27 mouse cellular contexts compared by ENCODE assay signal in the genomic region with DNA sequence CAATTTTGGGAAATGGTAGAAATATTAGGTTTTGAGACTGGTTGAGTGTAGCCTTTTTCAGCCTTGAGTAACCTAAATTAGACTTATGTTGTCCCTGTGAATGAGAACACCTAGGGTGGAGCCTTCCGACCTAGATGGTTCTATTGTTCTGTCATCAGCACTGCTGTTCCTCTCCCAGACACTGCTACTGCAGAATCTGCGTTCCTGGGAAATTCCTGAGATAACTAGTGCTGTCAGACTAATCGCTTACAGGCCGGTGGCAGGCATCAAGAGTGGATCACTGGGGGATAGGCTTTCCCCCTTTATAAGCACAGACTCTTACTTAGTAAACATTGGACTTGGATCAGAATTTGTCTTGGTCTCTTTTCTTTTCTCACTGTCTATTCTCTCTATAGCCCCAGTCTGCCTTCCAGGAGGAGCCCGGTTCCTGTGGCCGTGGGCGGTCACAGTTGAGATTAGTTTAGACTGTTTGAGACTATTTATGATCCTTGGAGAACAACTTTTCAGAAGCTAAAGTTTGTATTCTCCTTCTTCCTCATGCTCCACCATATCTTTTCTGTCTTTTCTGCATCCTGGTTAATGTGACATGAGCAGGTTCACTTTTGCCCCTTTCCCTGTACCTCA.
A peak's percentile ranks its signal among the peaks of the same experiment; 100 is the strongest.
DNase-seq lines count a peak whose midpoint lies in the region; ATAC-seq lines count a peak whose summit lies in the region.
"Had no signal": no experiment of that assay in that cellular context is flagged by ENCODE, and none has a peak within 500 bp of the region (broad histone marks: within the 10 kb centered on the region; RNA-seq: fewer than 3 reads in every experiment).

No protein-coding gene starts in this region.

- no peak for ATAC-seq in embryonic facial prominence, embryonic 11.5 days (replicated peaks; ENCODE audit: insufficient number of reproducible peaks, low FRiP score, low TSS enrichment, low read depth)
- ATAC-seq in forebrain, embryonic 14.5 days, result no peak
- ATAC-seq: CD4-positive, CD25-positive, alpha-beta regulatory T cell, adult 4 months; forebrain, embryonic 13.5 days; liver, postnatal 0 days; midbrain, embryonic 16.5 days had no signal

- H3K9ac ChIP-seq in embryonic facial prominence, embryonic 11.5 days (replicated peaks; ENCODE audit: low read length), result no peak overlapping the region
- H3K9ac ChIP-seq in forebrain, embryonic 14.5 days (ENCODE audit: low read length), result no peak overlapping the region
- H3K9ac ChIP-seq: forebrain, embryonic 13.5 days; liver, postnatal 0 days had no signal

- H3K4me3 ChIP-seq in embryonic facial prominence, embryonic 11.5 days (ENCODE audit: low read depth, low read length), result no peak overlapping the region
- no peak overlapping the region for H3K4me3 ChIP-seq in forebrain, embryonic 14.5 days (ENCODE audit: low read depth, low read length)
- H3K4me3 ChIP-seq: erythroblast, embryonic 14.5 days; forebrain, embryonic 13.5 days; gastrocnemius, adult 2 months; hindbrain, embryonic 10.5 days; layer of hippocampus, adult 2 months; megakaryocyte, embryonic 14.5 days had no signal

- H3K4me1 ChIP-seq in embryonic facial prominence, embryonic 11.5 days (ENCODE audit: control insufficient read depth, insufficient read depth, low read length), result no peaks in the 10 kb centered on the region
- H3K4me1 ChIP-seq in forebrain, embryonic 14.5 days (ENCODE audit: control insufficient read depth, insufficient read depth, low read length), result no peaks in the 10 kb centered on the region
- H3K4me1 ChIP-seq: forebrain, embryonic 13.5 days; hindbrain, embryonic 10.5 days; megakaryocyte, embryonic 14.5 days had no signal

- no peaks in the 10 kb centered on the region for H3K36me3 ChIP-seq in embryonic facial prominence, embryonic 11.5 days (replicated peaks; ENCODE audit: control insufficient read depth, insufficient read depth, low read depth, low read length)
- no peaks in the 10 kb centered on the region for H3K36me3 ChIP-seq in forebrain, embryonic 14.5 days (ENCODE audit: control insufficient read depth, insufficient read depth, low read length)
- H3K36me3 ChIP-seq: G1E; hindbrain, embryonic 10.5 days had no signal

- peak; percentile 25 to 27 for DNase-seq in frontal cortex, adult 2 months (ENCODE audit: extremely low spot score in 1 of 2, low spot score in 1 of 2)
- no peak for DNase-seq in frontal cortex, postnatal 25 days (ENCODE audit: low spot score in 2 of 2)
- DNase-seq in right cerebral cortex, adult 2 months (ENCODE audit: low spot score in 2 of 2), result peak; percentile 14 to 24
- DNase-seq in right cerebral cortex, postnatal 25 days, result no peak
- peak; percentile 12 for DNase-seq in embryonic facial prominence, embryonic 11.5 days (ENCODE audit: low spot score)
- no peak for DNase-seq in adrenal gland, postnatal 25 days
- DNase-seq in layer of hippocampus, adult 9-11 months, result no peak
- DNase-seq in forebrain, embryonic 14.5 days (ENCODE audit: low spot score), result no peak
- DNase-seq: adrenal gland, adult 2 months; cerebellum, adult 9-11 months; gastrocnemius, adult 2 months; kidney, adult 2 months; kidney, postnatal 14 days; left cerebral cortex, postnatal 4 days; liver; liver, postnatal 0 days; lung, postnatal 14 days; spleen, adult 18-20 months; thymus, postnatal 36 days had no signal

- H3K4me2 ChIP-seq in embryonic facial prominence, embryonic 11.5 days (ENCODE audit: low read depth, low read length), result no peak overlapping the region
- H3K4me2 ChIP-seq in forebrain, embryonic 14.5 days (ENCODE audit: low read length), result no peak overlapping the region
- H3K4me2 ChIP-seq: forebrain, embryonic 13.5 days had no signal

- no peaks in the 10 kb centered on the region for H3K9me3 ChIP-seq in embryonic facial prominence, embryonic 11.5 days (replicated peaks; ENCODE audit: control insufficient read depth, low read length)
- H3K9me3 ChIP-seq in forebrain, embryonic 14.5 days (replicated peaks; ENCODE audit: control insufficient read depth, low read length), result no peaks in the 10 kb centered on the region
- H3K9me3 ChIP-seq: forebrain, embryonic 13.5 days; hindbrain, embryonic 10.5 days; megakaryocyte, embryonic 14.5 days had no signal

- H3K27ac ChIP-seq in embryonic facial prominence, embryonic 11.5 days (replicated peaks; ENCODE audit: low read depth, low read length), result no peak overlapping the region
- H3K27ac ChIP-seq in forebrain, embryonic 14.5 days (ENCODE audit: low read depth, low read length), result no peak overlapping the region
- H3K27ac ChIP-seq: forebrain, embryonic 13.5 days; gastrocnemius, adult 2 months; hindbrain, embryonic 10.5 days; layer of hippocampus, adult 2 months had no signal

- whole genome bisulfite sequencing in embryonic facial prominence, embryonic 11.5 days, result 53% methylated on average over 7 of the region's 7 CpGs
- 76% methylated on average over 7 of the region's 7 CpGs for WGBS in forebrain, embryonic 14.5 days

- H3K27me3 ChIP-seq in embryonic facial prominence, embryonic 11.5 days (ENCODE audit: control insufficient read depth, insufficient read depth, low read length), result no peaks in the 10 kb centered on the region
- no peaks in the 10 kb centered on the region for H3K27me3 ChIP-seq in forebrain, embryonic 14.5 days (replicated peaks; ENCODE audit: control insufficient read depth, insufficient read depth, low read length)
- H3K27me3 ChIP-seq: forebrain, embryonic 13.5 days; megakaryocyte, embryonic 14.5 days had no signal

Comparison
In these comparisons a context has a peak if more than half of its experiments do, and no peak if none do; other contexts are left out.
1. DNase-seq: peak in frontal cortex, adult 2 months (2 of 2), right cerebral cortex, adult 2 months (2 of 2) and embryonic facial prominence, embryonic 11.5 days (single experiment); none in frontal cortex, postnatal 25 days (0 of 2), right cerebral cortex, postnatal 25 days (single experiment), adrenal gland, postnatal 25 days (single experiment), layer of hippocampus, adult 9-11 months (single experiment) and forebrain, embryonic 14.5 days (single experiment).